Mouse (Mus musculus) CH12F3 (cell line): ENCODE results near the gene Rae1.

ENCODE experiments used
- in situ Hi-C: fragments of 300-500 bp; cut with MboI; formaldehyde crosslinking; loops from 2 replicates; pipeline ENCODE4 v1.14.3; 2020; ENCODE audit warnings: low sequenced_read_pairs

Rae1 gene

DNA sequence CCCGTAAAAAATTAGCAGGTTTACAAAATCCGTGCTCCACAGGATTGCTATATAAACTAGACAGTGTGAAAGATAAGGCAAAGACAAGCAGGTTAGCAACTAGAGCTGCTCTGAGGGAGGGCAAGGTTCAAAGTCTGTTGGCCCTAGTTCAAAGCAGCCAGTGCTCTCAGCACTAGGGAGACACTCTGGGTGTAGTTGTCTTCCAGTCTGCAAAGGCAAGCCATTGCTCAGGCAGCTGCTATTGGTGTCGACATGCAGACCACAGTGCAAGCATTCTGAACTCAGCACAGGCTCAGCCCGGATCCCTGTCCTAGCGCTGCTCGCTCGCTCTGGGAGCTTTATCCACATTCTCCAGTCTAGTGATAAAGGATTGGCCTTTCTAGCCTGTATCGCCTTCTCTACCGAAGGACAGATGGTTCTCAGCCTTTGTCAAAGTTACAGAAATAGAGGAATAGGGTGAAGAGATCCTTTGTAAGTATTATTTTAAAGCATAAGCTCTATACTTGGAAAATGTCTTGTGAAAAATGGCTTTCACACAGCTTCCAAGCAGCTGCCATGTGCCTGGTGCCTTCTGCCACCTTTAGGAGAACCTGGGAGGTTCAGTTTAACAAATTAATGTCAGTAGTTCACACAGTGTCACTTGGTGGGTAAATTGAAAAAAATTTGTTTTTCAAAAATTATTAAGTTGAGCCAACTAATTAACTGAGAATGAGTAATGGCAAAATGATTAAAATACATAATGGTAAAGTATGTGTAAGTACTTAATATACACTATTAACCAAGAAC, 16.9 kb upstream of the Rae1 start:
- in situ Hi-C loops, result loop anchor here (25.0 kb wide), 1 partner anchor 579 kb away; no protein-coding TSS in a partner anchor

- in situ Hi-C loops, result loop anchor here (10.0 to 25.0 kb wide), 3 partner anchors 155 to 572 kb away; partner anchors contain the start of gene Fam209
These were observed 9.8 kb upstream of the Rae1 start for GRCm38 (mm10) chr2:172990161-172990560.

GRCm38 (mm10) chr2:172996207-172996606, 3.7 kb upstream of the Rae1 start:
- in situ Hi-C loops, result loop anchor here (10.0 to 25.0 kb wide), 3 partner anchors 161 to 566 kb away; partner anchors contain the start of gene Fam209

- in situ Hi-C loops, result loop anchor here (10.0 to 25.0 kb wide), 3 partner anchors 163 to 565 kb away; partner anchors contain the start of gene Fam209
These were observed 2.2 kb upstream of the Rae1 start for GRCm38 (mm10) chr2:172997748-172998147.

DNA sequence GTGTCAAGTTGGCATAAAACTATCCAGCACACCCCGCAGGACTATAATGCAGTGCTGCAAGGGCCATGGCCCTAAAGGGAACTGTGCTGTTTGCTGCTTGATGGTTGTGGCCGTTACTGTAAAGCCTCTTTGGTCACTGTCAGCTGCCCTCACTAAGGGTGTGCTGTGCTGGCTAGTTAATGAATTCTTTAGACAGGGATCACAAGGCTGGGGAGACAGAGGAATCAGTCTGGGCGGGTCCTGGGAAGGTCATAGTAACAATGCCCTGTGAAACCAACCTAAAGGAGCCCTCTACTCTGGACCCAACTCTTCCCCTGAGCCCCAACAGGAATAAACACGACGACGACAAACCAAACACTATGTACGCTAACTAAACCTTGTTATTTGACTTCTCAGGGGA, 1.4 kb upstream of the Rae1 start:
- in situ Hi-C loops, result loop anchor here (10.0 to 25.0 kb wide), 3 partner anchors 164 to 564 kb away; partner anchors contain the start of gene Fam209

DNA sequence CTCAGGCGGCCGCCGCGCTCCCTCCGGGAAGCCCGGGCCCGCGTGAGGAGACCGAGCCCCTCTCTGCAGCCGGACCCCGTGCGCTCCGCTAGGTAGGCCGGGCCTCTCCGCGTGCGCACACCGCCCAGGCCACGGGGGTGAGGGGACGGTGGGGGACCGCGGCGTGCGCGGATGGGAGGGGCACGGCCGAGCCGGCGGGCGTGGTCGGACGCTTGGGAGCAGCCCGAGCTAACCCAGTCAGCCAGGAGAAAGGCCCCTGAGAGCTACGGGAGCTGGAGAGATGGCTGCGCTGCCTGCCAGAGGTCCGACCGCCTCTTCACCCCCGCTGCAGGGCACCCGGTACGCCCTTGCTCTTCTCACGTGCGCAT, 352 bp downstream of the Rae1 start:
- in situ Hi-C loops, result loop anchor here (5.0 to 25.0 kb wide), 2 partner anchors 77 to 1087 kb away; partner anchors contain the start of gene Stx16

DNA sequence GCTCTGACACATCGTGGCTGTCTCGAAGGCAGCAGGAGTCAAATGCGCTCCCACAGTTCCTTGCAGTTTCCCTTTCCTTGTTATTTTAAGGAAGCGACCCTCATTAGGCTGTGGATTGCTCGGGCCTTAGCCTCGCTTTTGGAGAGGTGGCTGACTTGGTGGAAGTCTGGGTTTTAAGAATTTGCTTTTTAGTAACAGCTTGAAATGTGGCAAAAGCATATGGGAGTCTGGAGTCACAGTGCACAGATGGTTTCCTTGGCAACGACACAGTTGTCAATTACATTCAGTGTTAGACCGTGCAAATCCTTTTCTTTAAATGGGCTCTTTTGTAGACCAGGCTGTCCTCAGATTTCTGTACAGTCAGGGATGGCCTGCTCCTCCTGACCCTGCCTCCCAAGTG, 1.0 kb downstream of the Rae1 start:
- in situ Hi-C loops, result loop anchor here (5.0 to 25.0 kb wide), 2 partner anchors 76 to 1086 kb away; partner anchors contain the start of gene Stx16

DNA sequence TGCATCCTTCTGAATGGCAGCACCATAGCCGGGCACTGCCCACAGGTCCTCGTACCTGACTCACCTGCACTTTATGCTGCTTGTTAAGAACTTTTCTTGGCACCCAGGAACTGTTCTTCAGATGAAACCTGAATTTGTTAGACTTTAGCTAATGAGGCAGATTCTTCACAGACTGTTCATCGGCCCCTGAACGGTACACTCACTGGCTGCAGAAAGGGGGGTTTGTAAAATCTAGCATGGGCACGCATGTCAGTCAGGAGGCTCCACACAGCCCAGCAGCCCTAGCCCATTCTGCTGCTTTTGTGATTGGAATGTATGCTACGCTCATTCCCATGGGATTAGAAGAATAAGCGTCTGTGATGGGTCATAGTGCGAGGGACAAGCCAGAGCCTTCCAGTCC, 3.8 kb downstream of the Rae1 start:
- in situ Hi-C loops, result loop anchor here (5.0 to 25.0 kb wide), 2 partner anchors 74 to 1084 kb away; partner anchors contain the start of gene Stx16

DNA sequence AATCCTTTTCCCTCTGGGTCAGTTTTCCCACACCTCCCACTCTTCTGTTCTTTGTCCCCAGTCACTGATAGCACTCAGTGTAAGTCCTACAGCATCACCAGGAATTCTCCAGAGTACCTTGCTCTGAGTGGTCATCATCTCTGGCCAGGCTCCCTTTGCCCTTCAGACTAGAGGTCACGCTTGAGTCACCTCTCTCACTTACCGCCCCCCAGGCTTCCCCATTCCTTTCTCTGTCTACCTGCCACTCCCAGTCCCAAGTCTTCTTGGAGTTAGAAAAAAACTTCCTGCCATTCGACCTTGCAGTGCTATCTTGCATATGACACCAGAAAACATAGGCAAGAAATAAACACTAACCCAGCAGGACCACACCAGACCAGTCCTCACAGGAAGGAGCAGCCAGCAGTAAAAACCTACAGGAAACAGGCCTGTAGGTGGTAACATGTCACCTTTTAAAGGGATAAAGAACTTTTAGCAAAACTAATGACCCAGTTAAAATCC, 10.4 kb downstream of the Rae1 start:
- in situ Hi-C loops, result loop anchor here (25.0 kb wide), 1 partner anchor 1077 kb away; the partner anchor contains the start of gene Stx16

- in situ Hi-C loops, result loop anchor here (25.0 kb wide), 1 partner anchor 1076 kb away; the partner anchor contains the start of gene Stx16
These were observed 11.5 kb downstream of the Rae1 start for GRCm38 (mm10) chr2:173011440-173011839.

- in situ Hi-C loops, result loop anchor here (25.0 kb wide), 1 partner anchor 1072 kb away; the partner anchor contains the start of gene Stx16
These were observed 14.9 kb downstream of the Rae1 start for GRCm38 (mm10) chr2:173014741-173015287.

- in situ Hi-C loops, result loop anchor here (25.0 kb wide), 1 partner anchor 1069 kb away; the partner anchor contains the start of gene Stx16
These were observed 18.0 kb downstream of the Rae1 start for GRCm38 (mm10) chr2:173017940-173018339.

GRCm38 (mm10) chr2:173018618-173019017, 18.7 kb downstream of the Rae1 start:
- in situ Hi-C loops, result loop anchor here (25.0 kb wide), 1 partner anchor 1069 kb away; the partner anchor contains the start of gene Stx16

DNA sequence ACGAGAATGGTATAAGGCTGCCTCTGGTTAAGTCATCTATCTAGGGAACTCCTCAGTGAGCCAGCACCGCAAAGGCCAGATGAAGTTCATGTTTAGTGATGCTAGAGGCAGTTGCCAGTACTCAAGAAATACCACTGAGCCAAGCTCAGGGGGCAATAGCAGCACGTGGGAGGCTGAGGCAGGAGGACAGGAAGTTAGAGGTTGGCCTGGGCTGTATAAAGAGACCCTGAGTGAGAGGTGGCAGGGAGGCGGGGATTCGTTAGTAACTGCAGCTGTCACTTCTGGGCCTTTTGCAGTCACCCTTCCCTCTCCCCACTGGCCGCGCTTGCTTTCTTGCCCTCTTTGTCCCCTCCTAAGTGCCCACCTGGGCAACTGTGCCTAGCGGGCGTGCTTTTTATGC, 19.4 kb downstream of the Rae1 start:
- in situ Hi-C loops, result loop anchor here (25.0 kb wide), 1 partner anchor 1068 kb away; the partner anchor contains the start of gene Stx16

DNA sequence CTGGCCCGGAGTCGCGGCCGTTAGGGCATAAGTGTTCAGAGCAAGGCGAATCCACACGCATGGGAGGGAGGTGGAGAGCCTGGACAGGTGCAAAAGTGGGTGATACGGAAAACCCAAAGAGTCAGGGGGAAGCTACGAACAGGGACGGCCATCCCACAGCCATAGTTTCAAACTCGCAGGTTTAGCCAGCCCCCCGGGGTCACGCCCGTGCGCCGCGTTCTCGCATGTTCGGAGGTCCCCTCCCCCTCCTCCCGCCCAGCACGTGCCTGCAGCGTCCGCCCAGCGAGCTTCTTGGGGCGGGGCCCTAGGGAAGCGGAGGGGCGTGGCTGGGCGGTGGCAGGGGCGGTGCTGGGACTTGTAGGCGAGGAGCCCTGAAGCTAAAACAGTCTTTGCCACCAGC, 19.9 kb downstream of the Rae1 start:
- in situ Hi-C loops, result loop anchor here (25.0 kb wide), 1 partner anchor 1068 kb away; the partner anchor contains the start of gene Stx16

- in situ Hi-C loops, result loop anchor here (25.0 kb wide), 1 partner anchor 1067 kb away; the partner anchor contains the start of gene Stx16
These were observed 20.5 kb downstream of the Rae1 start, which contains the start of gene Rbm38 for GRCm38 (mm10) chr2:173020430-173020829. Gene Rbm38 (plus strand): TSS chr2:173020498.

DNA sequence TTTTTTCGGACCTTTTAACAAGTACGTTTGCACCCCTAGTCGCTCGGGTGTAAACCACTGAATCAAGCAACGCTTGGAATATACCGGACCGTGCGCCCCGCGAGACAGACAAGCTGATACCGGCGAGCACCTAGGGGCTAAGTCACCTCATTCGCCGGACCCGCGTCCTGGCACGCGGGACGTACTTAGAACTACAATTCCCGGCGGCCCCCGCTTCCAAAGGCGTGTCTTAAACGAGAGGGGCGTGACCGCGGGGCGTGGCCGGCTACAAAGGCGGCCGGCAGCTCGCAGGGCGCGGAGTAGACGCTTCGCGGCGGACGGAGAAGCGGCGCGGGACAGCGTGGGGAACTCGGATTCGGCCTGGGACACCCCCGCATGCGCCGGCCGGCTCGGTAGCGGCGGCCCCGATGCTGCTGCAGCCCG, 21.7 kb downstream of the Rae1 start:
- in situ Hi-C loops, result loop anchor here (25.0 kb wide), 1 partner anchor 1066 kb away; the partner anchor contains the start of gene Stx16

- in situ Hi-C loops, result loop anchor here (25.0 kb wide), 1 partner anchor 1065 kb away; the partner anchor contains the start of gene Stx16
These were observed 22.3 kb downstream of the Rae1 start for GRCm38 (mm10) chr2:173022056-173022681.

DNA sequence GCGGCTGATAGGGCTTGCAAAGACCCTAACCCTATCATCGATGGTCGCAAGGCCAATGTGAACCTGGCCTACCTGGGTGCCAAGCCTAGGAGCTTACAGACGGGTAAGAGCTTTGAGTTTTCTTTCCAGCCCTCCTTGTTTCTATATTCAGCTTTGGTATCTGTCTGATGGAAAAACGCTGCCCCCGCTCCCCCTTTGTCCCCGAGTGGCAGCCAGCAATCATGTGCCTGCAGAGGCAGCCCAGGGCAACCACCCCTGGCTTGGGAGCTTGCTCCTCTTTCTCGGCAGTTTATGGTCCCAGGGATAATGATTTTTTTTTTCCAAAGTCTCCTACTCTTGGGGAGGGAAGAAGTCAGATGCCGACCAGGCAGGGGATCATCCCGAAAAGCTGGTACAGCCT, 22.9 kb downstream of the Rae1 start:
- in situ Hi-C loops, result loop anchor here (25.0 kb wide), 1 partner anchor 1064 kb away; the partner anchor contains the start of gene Stx16

DNA sequence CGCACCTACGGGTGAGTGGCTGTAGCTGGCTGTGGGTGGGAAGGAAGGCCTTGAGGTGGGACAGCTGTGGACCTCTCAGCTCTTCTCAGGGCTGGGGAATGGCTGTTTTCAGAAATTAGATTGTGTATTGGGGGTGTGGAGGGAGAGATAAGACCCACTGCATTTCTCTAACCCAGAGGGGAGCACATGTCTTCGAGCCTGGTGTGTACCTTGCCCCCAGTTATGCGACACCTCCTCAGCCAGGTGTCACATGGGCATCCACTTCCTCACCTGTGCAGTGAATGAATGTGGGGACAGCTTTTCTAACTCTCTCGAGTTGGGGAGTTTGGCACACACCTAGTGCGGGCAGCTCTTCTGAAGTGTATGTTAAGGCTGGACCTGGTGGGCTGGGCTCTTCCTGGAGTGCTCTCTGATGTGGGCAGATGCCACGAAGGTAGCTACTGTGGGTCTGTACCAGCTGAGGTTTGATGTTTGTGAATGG, 23.5 kb downstream of the Rae1 start:
- in situ Hi-C loops, result loop anchor here (25.0 kb wide), 1 partner anchor 1064 kb away; the partner anchor contains the start of gene Stx16
